Mouse (Mus musculus): Measurements from ENCODE around the gene Klf2.

- 0 out of 2 replicates have a peak, but pooled peaks have one; percentile 4 for TF ChIP-seq CTCF (IDR thresholded peaks at IDR 0.05; ENCODE audit: low read depth)
- TF ChIP-seq EP300 (IDR thresholded peaks at IDR 0.05; ENCODE audit: low read depth), result no peak
Measured at GRCm38 (mm10) chr8:72318801-72319322, at the start of gene Klf2.

Data from liver, postnatal 0 days (tissue).